Mouse (Mus musculus): Measurements from ENCODE around the gene Rpl35a. TPM values are rescaled to one million over a fixed set of nuclear protein-coding genes. Genes with fewer than 3 reads are reported as not detected.

Rpl35a gene
- polyA plus RNA-seq (2014; fragmentation: Illumina TruSeq; extraction: RNeasy Lipid Tissue Mini Kit (QIAGEN cat#74804); ENCODE audit: low read depth, low replicate concordance): 944 TPM

GRCm38 (mm10) chr16:33056095-33056785 lies at the start of gene Rpl35a, which contains the start of gene Iqcg:
Gene Rpl35a, plus strand, starts transcription at chr16:33056453.
Gene Iqcg, minus strand, starts transcription at chr16:33056218.

GRCm38 (mm10) chr16:33062024-33062681 lies 5.9 kb downstream of the Rpl35a start, which contains the start of gene Lmln:
Gene Lmln, plus strand, starts transcription at chr16:33062521.

Other genes with a start within 250 kb of the Rpl35a start
- gene Smbd1, start 246.0 kb upstream of the Rpl35a start, polyA plus RNA-seq (2014; fragmentation: Illumina TruSeq; extraction: RNeasy Lipid Tissue Mini Kit (QIAGEN cat#74804); ENCODE audit: low read depth, low replicate concordance): not detected
- 181 TPM for gene Fyttd1, start 179.0 kb upstream of the Rpl35a start, polyA plus RNA-seq (2014; fragmentation: Illumina TruSeq; extraction: RNeasy Lipid Tissue Mini Kit (QIAGEN cat#74804); ENCODE audit: low read depth, low replicate concordance)
- gene Rubcn, start 178.7 kb upstream of the Rpl35a start, polyA plus RNA-seq (2014; fragmentation: Illumina TruSeq; extraction: RNeasy Lipid Tissue Mini Kit (QIAGEN cat#74804); ENCODE audit: low read depth, low replicate concordance): 10.4 TPM
- 35.6 TPM for gene Lrch3, start 142.4 kb upstream of the Rpl35a start, polyA plus RNA-seq (2014; fragmentation: Illumina TruSeq; extraction: RNeasy Lipid Tissue Mini Kit (QIAGEN cat#74804); ENCODE audit: low read depth, low replicate concordance)
- gene Iqcg, start 235 bp upstream of the Rpl35a start, polyA plus RNA-seq (2014; fragmentation: Illumina TruSeq; extraction: RNeasy Lipid Tissue Mini Kit (QIAGEN cat#74804); ENCODE audit: low read depth, low replicate concordance): 2.4 TPM
- gene Lmln, start 6.1 kb downstream of the Rpl35a start, polyA plus RNA-seq (2014; fragmentation: Illumina TruSeq; extraction: RNeasy Lipid Tissue Mini Kit (QIAGEN cat#74804); ENCODE audit: low read depth, low replicate concordance): 8.3 TPM
- 21.4 TPM for gene Osbpl11, start 128.6 kb downstream of the Rpl35a start, polyA plus RNA-seq (2014; fragmentation: Illumina TruSeq; extraction: RNeasy Lipid Tissue Mini Kit (QIAGEN cat#74804); ENCODE audit: low read depth, low replicate concordance)
- 118 TPM for gene Snx4, start 195.0 kb downstream of the Rpl35a start, polyA plus RNA-seq (2014; fragmentation: Illumina TruSeq; extraction: RNeasy Lipid Tissue Mini Kit (QIAGEN cat#74804); ENCODE audit: low read depth, low replicate concordance)